Mouse (Mus musculus): Measurements from ENCODE around the gene 1700024P04Rik. TPM values are rescaled to one million over a fixed set of nuclear protein-coding genes. Genes with fewer than 3 reads are reported as not detected.

Gene 1700024P04Rik
- total RNA-seq, 2 experiments from 2014 or later, result not detected

- no peak for DNase-seq
Observed at GRCm38 (mm10) chr13:98966583-98966982, 17.8 kb downstream of the 1700024P04Rik start.

- no peak for DNase-seq
Observed at GRCm38 (mm10) chr13:98963612-98964011, 20.8 kb downstream of the 1700024P04Rik start.

- no peak for DNase-seq
Observed at GRCm38 (mm10) chr13:98958177-98958576, 26.2 kb downstream of the 1700024P04Rik start.

GRCm38 (mm10) chr13:98956209-98956608 lies 28.2 kb downstream of the 1700024P04Rik start:
- no peak for DNase-seq

GRCm38 (mm10) chr13:98955676-98956075 lies 28.7 kb downstream of the 1700024P04Rik start:
- DNase-seq, result no peak

- peak; percentile 19 for DNase-seq
Observed at GRCm38 (mm10) chr13:98955226-98955625, 29.1 kb downstream of the 1700024P04Rik start.

GRCm38 (mm10) chr13:98953830-98954229 lies 30.5 kb downstream of the 1700024P04Rik start:
- DNase-seq, result no peak

GRCm38 (mm10) chr13:98951951-98952350 lies 32.4 kb downstream of the 1700024P04Rik start:
- DNase-seq, result no peak

- no peak for DNase-seq
Observed at GRCm38 (mm10) chr13:98948146-98948545, 36.2 kb downstream of the 1700024P04Rik start.

GRCm38 (mm10) chr13:98946434-98946833 lies 37.9 kb downstream of the 1700024P04Rik start:
- no peak for DNase-seq

- no peak for DNase-seq
Observed at GRCm38 (mm10) chr13:98945908-98946307, 38.5 kb downstream of the 1700024P04Rik start.

GRCm38 (mm10) chr13:98945381-98945780 lies 39.0 kb downstream of the 1700024P04Rik start:
- DNase-seq, result no peak

GRCm38 (mm10) chr13:98944620-98945081 lies 39.7 kb downstream of the 1700024P04Rik start:
- DNase-seq, result no peak

GRCm38 (mm10) chr13:98942360-98942759 lies 42.0 kb downstream of the 1700024P04Rik start:
- no peak for DNase-seq

- no peak for DNase-seq
Observed at GRCm38 (mm10) chr13:98941829-98942343, 42.5 kb downstream of the 1700024P04Rik start.

GRCm38 (mm10) chr13:98937108-98937507 lies 47.3 kb downstream of the 1700024P04Rik start:
- no peak for DNase-seq

Other genes with a start within 250 kb of the 1700024P04Rik start
- 10 to 100 TPM; 18.9 to 20.7 TPM for gene Fcho2, start 169.1 kb downstream of the 1700024P04Rik start, total RNA-seq (2021)
- 10 to 100 TPM; 33.5 to 33.8 TPM for gene Tnpo1, start 58.2 kb downstream of the 1700024P04Rik start, total RNA-seq (2021)
- gene Zfp366, start 200.3 kb upstream of the 1700024P04Rik start, total RNA-seq (2021), result 1 to 10 TPM; 3.4 to 3.9 TPM